Mouse (Mus musculus): ENCODE data around the gene Pld1.

Pld1 gene

GRCm38 (mm10) chr3:27991100-27991703, 52.7 kb downstream of the Pld1 start:
- no peak for DNase-seq (ENCODE audit: low spot score in 2 of 2)

GRCm38 (mm10) chr3:27994175-27994990, 55.9 kb downstream of the Pld1 start:
- DNase-seq (ENCODE audit: low spot score in 2 of 2): no peak

DNA sequence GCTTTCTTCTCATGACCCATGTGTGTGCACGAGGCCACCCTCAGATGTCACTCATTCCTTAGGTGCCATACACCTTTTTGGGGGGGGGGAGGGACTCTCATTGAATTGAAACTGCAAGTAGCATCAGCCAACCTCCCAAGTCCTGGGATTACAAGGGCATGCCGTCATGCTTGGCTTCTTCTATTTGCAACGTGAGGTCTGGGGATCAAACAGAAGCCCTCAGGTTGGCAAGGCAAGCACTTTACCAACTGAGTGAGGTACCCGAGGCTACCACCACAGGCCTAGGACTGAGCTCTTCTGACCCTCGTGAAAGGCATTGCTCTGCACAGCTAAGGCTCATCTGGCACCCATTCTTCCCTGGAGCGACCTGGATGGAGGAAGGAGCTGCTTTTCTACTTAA, 65.8 kb downstream of the Pld1 start:
- DNase-seq (ENCODE audit: low spot score in 2 of 2): no peak

DNA sequence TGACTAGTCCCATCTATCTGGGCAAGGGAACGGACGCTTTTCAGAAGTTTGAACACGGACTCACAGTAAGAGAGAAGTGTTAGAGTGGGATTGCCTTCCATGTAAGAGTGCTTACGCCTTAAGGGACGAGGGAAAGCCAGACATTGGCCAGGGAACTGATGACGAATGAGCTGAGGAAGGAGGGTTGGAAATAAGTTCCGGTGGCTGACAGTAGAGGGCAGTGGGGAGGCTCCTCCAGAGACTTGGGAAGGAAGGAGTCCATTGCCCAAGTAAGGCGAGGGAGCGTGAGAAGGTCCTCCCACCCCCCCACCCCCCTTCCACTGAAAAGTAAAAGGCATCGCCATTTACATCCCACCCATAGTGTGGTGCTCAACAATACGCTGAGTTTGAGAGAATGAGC, 69.2 kb downstream of the Pld1 start:
- DNase-seq (ENCODE audit: low spot score in 2 of 2): no peak

DNA sequence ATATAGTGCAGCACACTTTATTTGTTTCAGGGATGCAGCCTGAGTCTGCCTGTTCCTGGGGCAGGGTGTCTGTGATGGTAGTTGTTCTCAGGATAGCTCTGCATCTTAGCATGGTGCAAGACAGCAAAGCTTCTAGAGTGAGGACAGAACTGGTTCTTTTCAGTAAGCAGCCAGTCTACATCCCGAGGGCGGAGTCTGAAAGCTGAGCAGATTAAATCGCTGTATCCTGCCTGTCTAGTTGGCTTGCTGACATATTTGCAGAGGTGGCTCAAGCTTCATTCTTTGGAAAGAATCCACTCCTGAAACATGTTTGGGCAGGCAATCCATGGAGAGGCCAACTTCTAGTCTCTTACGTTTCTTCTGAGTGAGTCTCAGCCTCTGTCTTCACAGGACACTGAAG, 69.9 kb downstream of the Pld1 start:
- no peak for DNase-seq (ENCODE audit: low spot score in 2 of 2)

DNA sequence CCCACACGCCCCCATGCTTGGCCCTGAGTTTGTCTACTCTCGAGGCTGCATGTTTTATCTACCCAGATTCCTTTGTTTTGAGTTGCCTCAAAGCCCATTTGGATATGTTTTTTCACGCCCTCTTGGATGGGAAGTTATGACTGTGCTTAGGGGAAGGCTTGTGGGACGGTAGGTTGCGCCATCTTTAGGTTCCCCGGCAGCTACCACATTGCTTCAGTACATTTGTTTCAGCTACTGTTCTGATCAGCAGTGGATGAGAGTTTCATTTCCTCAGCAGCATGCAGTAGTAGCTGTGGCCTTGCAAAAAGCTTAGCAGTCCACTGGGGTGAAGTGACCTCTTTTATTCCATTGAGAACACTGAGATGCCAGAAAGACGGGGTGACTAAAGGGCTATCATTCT, 73.7 kb downstream of the Pld1 start:
- no peak for DNase-seq (ENCODE audit: low spot score in 2 of 2)

GRCm38 (mm10) chr3:28013441-28013840, 74.9 kb downstream of the Pld1 start:
- no peak for DNase-seq (ENCODE audit: low spot score in 2 of 2)

DNA sequence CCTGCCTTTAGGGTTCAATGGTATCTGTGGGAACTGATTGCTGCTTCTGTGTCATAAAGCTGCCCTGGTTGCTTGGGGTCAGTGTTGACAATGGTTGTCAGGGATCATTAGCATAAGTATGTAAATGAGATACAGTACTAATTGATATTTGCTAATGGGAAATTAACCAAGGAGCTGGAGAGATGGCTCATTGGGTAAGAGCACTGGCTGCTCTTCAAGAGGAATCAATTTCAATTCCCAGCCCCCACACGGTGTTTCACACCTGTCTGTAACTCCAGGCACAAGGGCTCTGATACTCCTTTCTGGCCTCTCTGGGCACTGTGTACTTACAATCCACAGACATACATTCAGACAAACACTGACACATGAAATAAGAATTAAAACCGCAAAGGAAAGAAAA, 78.5 kb downstream of the Pld1 start:
- DNase-seq (ENCODE audit: low spot score in 2 of 2): no peak

DNA sequence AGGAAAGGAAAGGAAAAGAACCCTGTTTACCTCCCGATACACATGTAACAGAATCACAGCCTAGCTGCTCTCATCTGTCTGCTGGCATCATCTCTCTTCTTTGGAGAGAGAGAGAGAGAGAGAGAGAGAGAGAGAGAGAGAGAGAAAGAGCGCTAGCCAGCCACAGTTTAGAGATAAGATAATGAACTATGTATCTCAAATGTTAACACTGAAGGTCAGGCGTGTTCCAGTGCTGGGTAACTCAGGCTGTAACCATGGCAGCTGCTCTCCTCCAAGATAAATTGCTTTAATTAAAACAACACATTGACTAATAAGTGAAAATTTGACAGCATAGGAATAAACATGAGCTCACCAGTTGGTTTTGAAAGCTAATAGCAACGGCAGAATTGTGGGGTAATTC, 81.2 kb downstream of the Pld1 start:
- DNase-seq (ENCODE audit: low spot score in 2 of 2): no peak

- no peak for DNase-seq (ENCODE audit: low spot score in 2 of 2)
Measured at GRCm38 (mm10) chr3:28020404-28020803, 81.9 kb downstream of the Pld1 start.

DNA sequence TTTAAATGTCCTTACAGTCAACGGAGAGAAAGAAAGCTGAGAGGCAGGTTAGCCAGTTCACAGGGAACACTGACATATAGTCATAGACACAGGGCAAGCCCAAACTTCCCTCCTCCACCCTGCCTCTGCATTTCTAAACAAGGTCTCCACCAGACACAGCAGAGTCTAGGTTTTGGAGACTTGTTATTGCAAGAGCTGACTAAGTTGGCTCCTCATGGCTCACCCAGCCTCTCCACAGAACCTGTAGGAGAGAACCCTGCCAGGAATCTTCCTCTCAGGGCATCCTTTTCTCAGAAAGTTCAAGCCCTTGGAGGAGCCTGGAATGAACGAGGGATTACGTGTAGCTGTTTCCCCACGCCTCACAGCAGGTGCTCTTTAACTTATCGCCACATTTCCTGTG, 83.7 kb downstream of the Pld1 start:
- DNase-seq (ENCODE audit: low spot score in 2 of 2): no peak

- no peak for DNase-seq (ENCODE audit: low spot score in 2 of 2)
Measured at GRCm38 (mm10) chr3:28026876-28027275, 88.4 kb downstream of the Pld1 start.

DNA sequence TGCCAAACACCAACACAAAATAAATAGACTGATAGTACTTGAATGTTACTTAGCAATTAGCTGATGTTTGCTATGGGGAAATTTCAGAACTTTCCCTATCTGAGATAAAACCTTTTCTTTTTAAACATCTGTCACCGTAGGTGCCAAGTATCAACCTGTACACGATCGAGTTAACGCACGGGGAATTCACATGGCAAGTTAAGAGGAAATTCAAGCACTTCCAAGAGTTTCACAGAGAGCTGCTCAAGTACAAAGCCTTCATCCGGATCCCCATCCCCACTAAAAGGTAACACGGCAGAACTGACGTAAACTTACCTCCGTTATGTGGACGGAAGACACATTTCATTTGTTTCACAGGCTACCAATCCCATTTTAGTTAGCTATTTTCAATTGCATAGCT, 90.0 kb downstream of the Pld1 start:
- no peak for DNase-seq (ENCODE audit: low spot score in 2 of 2)

GRCm38 (mm10) chr3:28030860-28031259, 92.4 kb downstream of the Pld1 start:
- no peak for DNase-seq (ENCODE audit: low spot score in 2 of 2)

GRCm38 (mm10) chr3:28031643-28032243, 93.2 kb downstream of the Pld1 start:
- DNase-seq (ENCODE audit: low spot score in 2 of 2): peak in 1 of 2 experiments; percentile 14

DNA sequence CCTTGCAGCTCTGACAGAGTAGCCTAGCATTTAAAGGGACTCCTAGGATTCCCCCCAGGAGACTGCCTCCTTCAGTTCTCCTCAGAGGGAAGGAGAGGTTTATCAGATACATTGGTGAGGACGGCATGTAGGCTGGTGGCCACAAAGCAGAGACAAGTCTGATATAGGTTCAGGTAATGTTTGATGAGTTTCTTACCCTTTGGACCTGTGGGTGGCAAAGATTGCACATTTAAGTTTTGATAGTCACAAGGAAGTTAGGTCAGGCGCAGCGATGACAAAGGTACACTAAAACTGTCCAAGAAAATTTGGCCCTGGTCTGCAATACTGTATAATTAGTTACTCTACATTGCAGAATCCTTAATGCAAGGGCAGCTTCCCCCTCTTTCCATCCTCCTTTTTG, 95.4 kb downstream of the Pld1 start:
- no peak for DNase-seq (ENCODE audit: low spot score in 2 of 2)

GRCm38 (mm10) chr3:28034707-28035333, 96.3 kb downstream of the Pld1 start:
- DNase-seq (ENCODE audit: low spot score in 2 of 2): no peak

DNA sequence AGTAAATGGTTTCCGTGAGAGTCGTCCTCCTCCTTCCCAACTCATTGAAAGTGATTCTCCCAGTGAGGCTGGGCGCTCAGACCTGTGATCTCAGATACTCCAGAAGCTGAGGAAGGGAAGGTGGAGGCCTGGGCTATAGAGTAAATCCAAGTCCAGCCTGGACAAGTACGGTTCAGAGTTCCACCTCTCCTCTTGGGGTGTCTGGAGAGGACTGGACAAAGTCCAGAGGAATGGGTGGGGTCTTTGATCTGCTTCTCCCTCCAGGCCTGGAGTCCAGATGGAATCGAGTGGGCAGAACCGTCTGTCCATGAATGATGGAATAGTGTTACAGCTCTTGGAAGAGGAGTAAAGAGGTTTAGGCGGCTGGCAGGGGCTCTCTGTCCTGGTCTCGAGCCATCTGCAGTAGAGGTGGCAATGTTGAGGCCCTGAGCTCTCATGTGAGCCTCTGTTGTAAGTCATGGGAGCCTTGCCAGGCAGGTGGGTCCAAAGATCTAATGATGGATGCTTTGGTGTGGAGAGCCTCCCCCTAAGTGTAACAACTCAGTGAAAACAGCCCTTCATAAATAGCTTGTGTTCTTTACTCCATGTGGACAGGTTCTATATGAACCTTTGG, 98.9 kb downstream of the Pld1 start:
- DNase-seq (ENCODE audit: low spot score in 2 of 2): no peak

- DNase-seq (ENCODE audit: low spot score in 2 of 2): no peak
Measured at GRCm38 (mm10) chr3:28038106-28038505, 99.6 kb downstream of the Pld1 start.

DNA sequence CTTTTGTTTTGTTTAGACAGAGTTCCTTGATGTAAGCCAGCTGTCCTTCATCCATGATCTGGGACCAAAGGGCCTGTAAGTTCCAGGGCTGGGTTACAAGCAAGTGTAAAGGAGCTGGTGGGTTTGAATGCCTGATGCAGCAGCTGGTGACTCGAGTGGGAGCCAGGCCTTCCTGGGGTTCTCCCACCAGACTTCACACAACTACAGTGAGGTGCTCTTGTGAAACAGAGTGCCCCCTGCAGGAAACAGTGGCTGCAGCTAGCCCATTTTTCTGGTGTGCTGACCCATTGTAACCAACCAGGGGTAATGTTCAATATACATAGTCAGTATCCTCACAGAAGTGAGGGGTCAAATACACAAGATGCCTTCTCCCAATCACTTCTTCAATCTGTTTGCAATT, 101.3 kb downstream of the Pld1 start:
- DNase-seq (ENCODE audit: low spot score in 2 of 2): no peak

GRCm38 (mm10) chr3:28041236-28041635, 102.7 kb downstream of the Pld1 start:
- no peak for DNase-seq (ENCODE audit: low spot score in 2 of 2)

DNA sequence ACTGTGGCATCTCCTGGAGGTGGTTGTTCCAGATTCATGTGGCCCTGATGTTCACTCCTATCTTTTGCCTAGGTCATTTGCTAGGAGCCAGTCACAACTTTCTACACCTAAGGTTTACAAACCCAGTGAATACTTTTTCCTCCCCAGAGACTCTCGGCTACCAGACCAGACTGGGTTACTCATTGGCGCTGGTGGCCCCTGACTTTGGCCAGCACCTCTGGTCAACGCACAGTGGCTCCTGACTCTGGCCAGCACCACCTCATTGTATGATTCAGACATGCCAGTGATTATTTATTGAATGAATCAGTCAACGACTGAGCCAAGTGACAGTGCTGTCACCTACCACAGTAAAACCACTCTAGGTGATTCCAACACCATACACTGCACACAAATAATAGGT, 103.9 kb downstream of the Pld1 start:
- DNase-seq (ENCODE audit: low spot score in 2 of 2): no peak

All from right cerebral cortex, postnatal 36 days (tissue).